Mouse (Mus musculus) liver, embryonic 13.5 days (tissue): ENCODE measurements around the gene Hibch. TPM values are rescaled to one million over a fixed set of nuclear protein-coding genes. Genes with fewer than 3 reads are reported as not detected.

Experiments
- ATAC-seq: fragments of 200-750 bp; cut with Nextera tagmentation; 2 replicates; pipeline ENCODE4 v1.8.0; 2017; ENCODE audit warnings: low read depth, mild to moderate bottlenecking, moderate number of reproducible peaks, moderate library complexity
- DNase-seq: peaks from one replicate; pipeline ENCODE4 v3.0.0; 2022
- H3K27ac ChIP-seq: fragments of 300-500 bp; sonication (generic); 2 replicates; pipeline ENCODE4 v1.5.1; 2015; ENCODE audit warnings: moderate library complexity, mild to moderate bottlenecking, inconsistent platforms
- H3K27me3 ChIP-seq: fragments of 300-500 bp; sonication (generic); 2 replicates; pipeline ENCODE4 v1.6.1; 2015; ENCODE audit warnings: mild to moderate bottlenecking, inconsistent platforms
- H3K36me3 ChIP-seq: fragments of 300-500 bp; sonication (generic); 2 replicates; pipeline ENCODE4 v1.6.1; 2015; ENCODE audit warnings: mild to moderate bottlenecking, inconsistent platforms
- H3K4me1 ChIP-seq: fragments of 300-500 bp; sonication (generic); replicated peaks from 2 replicates; pipeline ENCODE4 v1.6.1; 2015; ENCODE audit warnings: inconsistent platforms
- H3K4me2 ChIP-seq: fragments of 300-500 bp; sonication (generic); 2 replicates; pipeline ENCODE4 v1.6.1; 2015; ENCODE audit warnings: inconsistent platforms, mild to moderate bottlenecking, moderate library complexity
- H3K4me3 ChIP-seq: fragments of 300-500 bp; sonication (generic); replicated peaks from 2 replicates; pipeline ENCODE4 v1.5.1; 2015; ENCODE audit warnings: mild to moderate bottlenecking, inconsistent platforms
- H3K9ac ChIP-seq: fragments of 300-500 bp; sonication (generic); 2 replicates; pipeline ENCODE4 v1.6.1; 2015; ENCODE audit warnings: mild to moderate bottlenecking, inconsistent platforms
- H3K9me3 ChIP-seq: fragments of 300-500 bp; sonication (generic); replicated peaks from 2 replicates; pipeline ENCODE4 v1.6.1; 2016; ENCODE audit warnings: inconsistent platforms
- WGBS: fragments of 180-500 bp; shearing (Covaris S2); methylation state at CpG from one replicate; pipeline ENCODE4 v1.1.7; 2015; ENCODE audit not compliant: insufficient replicate concordance; 5-methylcytosine and 5-hydroxymethylcytosine counted together
- polyA plus RNA-seq: library from polyadenylated mRNA; unstranded; fragments of >200 nt; fragmentation: Nextera tagmentation; extraction: Ambion mirVana; gene quantifications from 2 replicates; pipeline ENCODE4 v1.2.1, GENCODE M21; 2015

Hibch gene
- polyA plus RNA-seq, 1 experiment from 2014 or later, result 18.6 TPM

- H3K9me3 ChIP-seq, result no peaks in the 10 kb centered on the region
- H3K4me3 ChIP-seq, result no peak overlapping the region
- H3K27ac ChIP-seq, result no peak overlapping the region
- no peak for ATAC-seq
- H3K9ac ChIP-seq, result no peak overlapping the region
- 39% methylated on average over 4 of the region's 4 CpGs for WGBS
- H3K36me3 ChIP-seq, result no peaks in the 10 kb centered on the region
- peaks cover 10% of the 10 kb centered on the region; the same call in 1 of the 2 replicates for H3K4me1 ChIP-seq
- H3K27me3 ChIP-seq, result peaks cover 15% of the 10 kb centered on the region
- peak overlapping the region; percentile 73 for H3K4me2 ChIP-seq
- no peak for DNase-seq
These were observed 108.8 kb downstream of the Hibch start for GRCm38 (mm10) chr1:52953548-52953947.

- DNase-seq (no peak), ATAC-seq (no peak)
- peaks cover 15% of the 10 kb centered on the region for H3K27me3 ChIP-seq
- peaks cover 10% of the 10 kb centered on the region; the same call in 1 of the 2 replicates for H3K4me1 ChIP-seq
- no peaks in the 10 kb centered on the region for H3K36me3 ChIP-seq
- H3K27ac ChIP-seq, result no peak overlapping the region
- no peak overlapping the region for H3K9ac ChIP-seq
- 59% methylated on average over 2 of the region's 2 CpGs for WGBS
- H3K4me3 ChIP-seq, result no peak overlapping the region
- H3K4me2 ChIP-seq, result no peak overlapping the region
- H3K9me3 ChIP-seq, result no peaks in the 10 kb centered on the region
These were observed 109.7 kb downstream of the Hibch start for GRCm38 (mm10) chr1:52954456-52954855.

- no peak for DNase-seq
- peaks cover 15% of the 10 kb centered on the region for H3K27me3 ChIP-seq
- no peak overlapping the region for H3K4me3 ChIP-seq
- peaks cover 10% of the 10 kb centered on the region; the same call in 1 of the 2 replicates for H3K4me1 ChIP-seq
- no peak overlapping the region for H3K27ac ChIP-seq
- no peak overlapping the region for H3K9ac ChIP-seq
- H3K9me3 ChIP-seq, result no peaks in the 10 kb centered on the region
- no peaks in the 10 kb centered on the region for H3K36me3 ChIP-seq
- no peak overlapping the region for H3K4me2 ChIP-seq
- ATAC-seq, result no peak
- WGBS, result 17% methylated on average over 6 of the region's 6 CpGs
These were observed 110.4 kb downstream of the Hibch start for GRCm38 (mm10) chr1:52955102-52955501.

- Histone ChIP-seq H3K27ac (no peak overlapping the region), H3K4me3 (no peak overlapping the region), H3K9ac (no peak overlapping the region), H3K4me2 (no peak overlapping the region), H3K36me3 (no peaks in the 10 kb centered on the region), H3K9me3 (no peaks in the 10 kb centered on the region), H3K27me3 (peaks cover 15% of the 10 kb centered on the region), H3K4me1 (peaks cover 10% of the 10 kb centered on the region; the same call in 1 of the 2 replicates)
- ATAC-seq, result no peak
- 58% methylated on average over 4 of the region's 4 CpGs for WGBS
- no peak for DNase-seq
These were observed 112.0 kb downstream of the Hibch start for GRCm38 (mm10) chr1:52956746-52957145.

GRCm38 (mm10) chr1:52960191-52960590 is 115.5 kb downstream of the Hibch start:
- ATAC-seq, result no peak
- no peak for DNase-seq
- Histone ChIP-seq H3K4me3 (no peak overlapping the region), H3K36me3 (no peaks in the 10 kb centered on the region), H3K9me3 (no peaks in the 10 kb centered on the region), H3K4me1 (no peaks in the 10 kb centered on the region), H3K27ac (no peak overlapping the region), H3K9ac (no peak overlapping the region), H3K4me2 (no peak overlapping the region), H3K27me3 (no peaks in the 10 kb centered on the region)
- 47% methylated on average over 6 of the region's 6 CpGs for WGBS

GRCm38 (mm10) chr1:52963097-52963496 is 118.4 kb downstream of the Hibch start:
- 49% methylated on average over 2 of the region's 2 CpGs for WGBS
- no peak for ATAC-seq

GRCm38 (mm10) chr1:52964581-52964980 is 119.9 kb downstream of the Hibch start:
- Histone ChIP-seq H3K27ac (no peak overlapping the region), H3K9ac (no peak overlapping the region), H3K4me2 (no peak overlapping the region), H3K4me3 (no peak overlapping the region), H3K36me3 (no peaks in the 10 kb centered on the region), H3K27me3 (no peaks in the 10 kb centered on the region), H3K9me3 (no peaks in the 10 kb centered on the region), H3K4me1 (no peaks in the 10 kb centered on the region)
- no peak for DNase-seq
- 64% methylated on average over 8 of the region's 8 CpGs for WGBS
- ATAC-seq, result no peak

More at GRCm38 (mm10) chr1:52963097-52963496, 118.4 kb downstream of the Hibch start:
- Histone ChIP-seq H3K27ac (no peak overlapping the region), H3K27me3 (no peaks in the 10 kb centered on the region), H3K4me2 (no peak overlapping the region), H3K4me1 (no peaks in the 10 kb centered on the region), H3K36me3 (no peaks in the 10 kb centered on the region), H3K4me3 (no peak overlapping the region), H3K9ac (no peak overlapping the region), H3K9me3 (no peaks in the 10 kb centered on the region)
- no peak for DNase-seq

Other genes with a start within 250 kb of the Hibch start
- 1.6 and 2.4 TPM in 2 replicates for gene Nemp2, start 214.2 kb upstream of the Hibch start, polyA plus RNA-seq
- gene Mfsd6, start 117.5 kb upstream of the Hibch start, polyA plus RNA-seq, result 0.27 and 0.43 TPM in 2 replicates
- 3.3 and 3.7 TPM in 2 replicates for gene Inpp1, start 27.2 kb upstream of the Hibch start, polyA plus RNA-seq
- 7.1 and 7.5 TPM in 2 replicates for gene 1700019D03Rik, start 175.2 kb downstream of the Hibch start, polyA plus RNA-seq
- gene Mstn, start 216.7 kb downstream of the Hibch start, polyA plus RNA-seq, result 0.10 and 0.13 TPM in 2 replicates